Mouse (Mus musculus) heart, postnatal 0 days (tissue): ENCODE data around the gene Hephl1. TPM values are rescaled to one million over a fixed set of nuclear protein-coding genes. Genes with fewer than 3 reads are reported as not detected.

Experiments
- ATAC-seq: fragments of 200-750 bp; cut with Nextera tagmentation; 2 replicates; pipeline ENCODE4 v1.8.0; 2017; ENCODE audit warnings: low read depth, moderate number of reproducible peaks, moderate library complexity; ENCODE audit not compliant: insufficient read depth
- DNase-seq: peaks from one replicate; pipeline ENCODE4 v3.0.0-alpha.2; 2016; ENCODE audit warnings: low spot score
- H3K27ac ChIP-seq: fragments of 300-500 bp; sonication (generic); 2 replicates; pipeline ENCODE4 v1.5.1; 2014; ENCODE audit warnings: low read depth, mild to moderate bottlenecking
- H3K27me3 ChIP-seq: fragments of 300-500 bp; sonication (generic); 2 replicates; pipeline ENCODE4 v1.6.1; 2014; ENCODE audit warnings: low read length, mixed read lengths; ENCODE audit not compliant: control insufficient read depth, insufficient read depth
- H3K36me3 ChIP-seq: fragments of 300-500 bp; sonication (generic); replicated peaks from 2 replicates; pipeline ENCODE4 v1.6.1; 2014; ENCODE audit warnings: low read length, mixed read lengths; ENCODE audit not compliant: control insufficient read depth, insufficient read depth
- H3K4me1 ChIP-seq: fragments of 300-500 bp; sonication (generic); 2 replicates; pipeline ENCODE4 v1.6.1; 2014; ENCODE audit warnings: antibody characterized with exemption; ENCODE audit not compliant: control insufficient read depth, insufficient read depth
- H3K4me2 ChIP-seq: fragments of 300-500 bp; sonication (generic); 2 replicates; pipeline ENCODE4 v1.6.1; 2014; ENCODE audit warnings: low read depth, mild to moderate bottlenecking, low read length, moderate library complexity
- H3K4me3 ChIP-seq: fragments of 300-500 bp; sonication (generic); 2 replicates; pipeline ENCODE4 v1.5.1; 2014; ENCODE audit warnings: low read depth, low read length
- H3K9ac ChIP-seq: fragments of 300-500 bp; sonication (generic); replicated peaks from 2 replicates; pipeline ENCODE4 v1.6.1; 2014; ENCODE audit warnings: low read depth, low read length, mixed read lengths
- H3K9me3 ChIP-seq: fragments of 300-500 bp; sonication (generic); replicated peaks from 2 replicates; pipeline ENCODE4 v1.6.1; 2016; ENCODE audit warnings: low read length; ENCODE audit not compliant: control insufficient read depth
- CTCF ChIP-seq: IDR thresholded peaks from 2 replicates; pipeline ENCODE4 v1.5.1; 2016; ENCODE audit warnings: antibody characterized with exemption, control low read depth, low read depth
- EP300 ChIP-seq: IDR thresholded peaks from 2 replicates; pipeline ENCODE4 v1.6.1; 2016; ENCODE audit warnings: antibody characterized with exemption, low read depth
- WGBS: fragments of 180-500 bp; shearing (Covaris S2); extraction: QIAGEN DNeasy Blood & Tissue Kit; methylation state at CpG from one replicate; pipeline ENCODE4 v1.1.7; 2014; 5-methylcytosine and 5-hydroxymethylcytosine counted together
- polyA plus RNA-seq: library from polyadenylated mRNA; unstranded; fragments of >200 nt; fragmentation: Nextera tagmentation; extraction: Ambion mirVana; gene quantifications from 2 replicates; pipeline ENCODE4 v1.2.1, GENCODE M21; 2015
- total RNA-seq: library from RNA; depleted of rRNA; stranded (reverse); fragments of >200 nt; gene quantifications from 2 replicates; pipeline ENCODE4 v1.2.3, GENCODE M21; 2014; ENCODE audit warnings: low replicate concordance; rRNA removed

Gene Hephl1
- total and polyA plus RNA-seq, 2 experiments from 2014 or later, result 0.03 TPM; not detected in 1

DNA sequence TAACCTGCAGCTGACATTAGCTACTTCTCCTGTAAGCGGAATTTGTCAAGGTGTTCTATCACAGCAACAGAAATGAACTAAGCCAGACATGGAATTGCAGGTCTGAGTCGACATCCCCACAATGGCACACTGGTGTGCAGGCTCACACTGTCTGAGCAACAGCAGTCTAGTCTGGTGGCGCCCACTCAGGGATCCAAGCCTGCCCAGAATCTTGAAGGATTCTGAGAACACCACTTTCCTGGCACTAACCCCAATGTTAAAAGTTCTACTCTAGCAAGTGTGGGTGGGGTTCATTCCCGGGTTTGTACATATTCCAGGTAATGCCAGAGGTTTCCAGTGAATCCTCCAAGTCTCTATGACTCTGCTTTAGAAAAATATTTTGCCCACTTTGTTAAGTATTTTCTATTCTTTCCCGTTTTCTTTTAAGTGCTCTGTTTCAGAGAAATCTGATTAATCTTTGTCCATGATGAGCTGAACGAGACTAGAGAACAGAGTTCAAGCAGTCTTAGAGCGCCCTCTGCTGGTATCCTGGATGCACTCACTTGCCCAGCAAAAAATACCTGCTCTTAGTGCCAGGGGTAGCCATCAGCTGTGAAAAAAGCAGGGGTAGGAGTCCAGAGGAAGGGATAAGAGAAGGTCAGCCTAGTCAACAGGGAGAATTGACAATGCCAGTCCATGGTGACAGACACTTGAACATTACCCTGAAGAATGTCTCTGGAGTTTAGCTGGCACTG lies 96.5 kb downstream of the Hephl1 start:
- DNase-seq (peak; percentile 64), ATAC-seq (no peak)
- H3K4me1 ChIP-seq, result no peaks in the 10 kb centered on the region
- no peak overlapping the region for H3K9ac ChIP-seq
- no peak overlapping the region for H3K27ac ChIP-seq
- no peaks in the 10 kb centered on the region for H3K36me3 ChIP-seq
- no peak overlapping the region for H3K4me2 ChIP-seq
- H3K4me3 ChIP-seq, result no peak overlapping the region
- H3K27me3 ChIP-seq, result peaks cover 14% of the 10 kb centered on the region
- no peaks in the 10 kb centered on the region for H3K9me3 ChIP-seq
- 51% methylated on average over 7 of the region's 7 CpGs for WGBS
- TF ChIP-seq EP300 (no peak), CTCF (peak; percentile 91)

- no peak for TF ChIP-seq EP300
- TF ChIP-seq CTCF, result no peak
- no peak overlapping the region for H3K4me3 ChIP-seq
- no peak overlapping the region for H3K4me2 ChIP-seq
- H3K27ac ChIP-seq, result no peak overlapping the region
- H3K4me1 ChIP-seq, result no peaks in the 10 kb centered on the region
- 62% methylated on average over 14 of the region's 14 CpGs for WGBS
- H3K27me3 ChIP-seq, result peaks cover 7% of the 10 kb centered on the region; the same call in 1 of the 2 replicates
- 0 out of 2 replicates have a peak, but pooled peaks cover 4% of the 10 kb centered on the region for H3K36me3 ChIP-seq
- H3K9me3 ChIP-seq, result no peaks in the 10 kb centered on the region
- no peak for ATAC-seq
- DNase-seq, result no peak
- H3K9ac ChIP-seq, result no peak overlapping the region
These were observed 104.3 kb downstream of the Hephl1 start for GRCm38 (mm10) chr9:15007566-15007965.

GRCm38 (mm10) chr9:15004298-15004685 lies 107.6 kb downstream of the Hephl1 start:
- Histone ChIP-seq H3K9ac (no peak overlapping the region), H3K27ac (no peak overlapping the region), H3K27me3 (no peaks in the 10 kb centered on the region), H3K9me3 (no peaks in the 10 kb centered on the region), H3K36me3 (0 out of 2 replicates have a peak, but pooled peaks cover 4% of the 10 kb centered on the region), H3K4me1 (no peaks in the 10 kb centered on the region), H3K4me2 (no peak overlapping the region), H3K4me3 (no peak overlapping the region)
- no peak for TF ChIP-seq CTCF
- TF ChIP-seq EP300, result no peak
- WGBS, result 78% methylated on average over 9 of the region's 9 CpGs
- ATAC-seq (no peak), DNase-seq (no peak)

- H3K27ac ChIP-seq, result no peak overlapping the region
- H3K4me2 ChIP-seq, result no peak overlapping the region
- 0 out of 2 replicates have a peak, but pooled peaks cover 4% of the 10 kb centered on the region for H3K36me3 ChIP-seq
- H3K9me3 ChIP-seq, result no peaks in the 10 kb centered on the region
- TF ChIP-seq CTCF, result no peak
- no peak for TF ChIP-seq EP300
- DNase-seq (no peak), ATAC-seq (no peak)
- no peaks in the 10 kb centered on the region; the same call in 1 of the 2 replicates for H3K27me3 ChIP-seq
- no peak overlapping the region for H3K4me3 ChIP-seq
- no peak overlapping the region for H3K9ac ChIP-seq
- H3K4me1 ChIP-seq, result no peaks in the 10 kb centered on the region
- 59% methylated on average over 10 of the region's 10 CpGs for WGBS
These were observed 108.1 kb downstream of the Hephl1 start for GRCm38 (mm10) chr9:15003676-15004297.

- WGBS, result 71% methylated on average over 6 of the region's 6 CpGs
- H3K4me2 ChIP-seq, result no peak overlapping the region
- no peaks in the 10 kb centered on the region for H3K4me1 ChIP-seq
- 0 out of 2 replicates have a peak, but pooled peaks cover 4% of the 10 kb centered on the region for H3K36me3 ChIP-seq
- no peak for TF ChIP-seq EP300
- TF ChIP-seq CTCF, result no peak
- H3K4me3 ChIP-seq, result no peak overlapping the region
- H3K27ac ChIP-seq, result no peak overlapping the region
- no peak for ATAC-seq
- DNase-seq, result no peak
- no peak overlapping the region for H3K9ac ChIP-seq
- peaks cover under 1% of the 10 kb centered on the region; the same call in 1 of the 2 replicates for H3K27me3 ChIP-seq
- H3K9me3 ChIP-seq, result no peaks in the 10 kb centered on the region
These were observed 108.8 kb downstream of the Hephl1 start for GRCm38 (mm10) chr9:15002995-15003613.

Other genes starting within 250 kb of the Hephl1 start
- gene Izumo1r, start 208.2 kb downstream of the Hephl1 start, total RNA-seq, result 2.0 TPM in 1 of 2 replicates, not detected in the other
- not detected in 2 replicates for gene Izumo1r, start 208.2 kb downstream of the Hephl1 start, polyA plus RNA-seq
- 2.4 and 7.4 TPM in 2 replicates for gene Panx1, start 66.6 kb downstream of the Hephl1 start, total RNA-seq
- gene Panx1, start 66.6 kb downstream of the Hephl1 start, polyA plus RNA-seq, result 10.2 and 11.2 TPM in 2 replicates
- 1.6 TPM in 2 replicates for gene Vstm5, start 126.9 kb upstream of the Hephl1 start, total RNA-seq
- gene Vstm5, start 126.9 kb upstream of the Hephl1 start, polyA plus RNA-seq, result 1.1 and 1.5 TPM in 2 replicates
- gene Med17, start 167.8 kb upstream of the Hephl1 start, total RNA-seq, result 11.9 and 16.8 TPM in 2 replicates
- 13.7 and 14.8 TPM in 2 replicates for gene Med17, start 167.8 kb upstream of the Hephl1 start, polyA plus RNA-seq
- gene Taf1d, start 194.1 kb upstream of the Hephl1 start, total RNA-seq, result 119 and 128 TPM in 2 replicates
- 25.9 and 27.8 TPM in 2 replicates for gene Taf1d, start 194.1 kb upstream of the Hephl1 start, polyA plus RNA-seq
- 1.6 and 6.6 TPM in 2 replicates for gene 4931406C07Rik, start 194.3 kb upstream of the Hephl1 start, total RNA-seq
- 6.4 and 6.8 TPM in 2 replicates for gene 4931406C07Rik, start 194.3 kb upstream of the Hephl1 start, polyA plus RNA-seq
- gene Cep295, start 245.7 kb upstream of the Hephl1 start, total RNA-seq, result 9.2 and 10.2 TPM in 2 replicates
- gene Cep295, start 245.7 kb upstream of the Hephl1 start, polyA plus RNA-seq, result 4.2 and 4.6 TPM in 2 replicates